Mouse (Mus musculus) embryonic facial prominence, embryonic 10.5 days (tissue): ENCODE results near the gene Ptger2. TPM values are rescaled to one million over a fixed set of nuclear protein-coding genes. Genes with fewer than 3 reads are reported as not detected.
"Not testable (repeated sequence)": the region's sequence is repeated elsewhere in the genome, so short reads cannot be mapped to it uniquely, and the experiment has no call there.

Experiments used
- DNase-seq: peaks from one replicate; pipeline ENCODE4 v3.0.0-alpha.2; 2017; ENCODE audit warnings: low spot score
- H3K27ac ChIP-seq: fragments of 300-500 bp; sonication (generic); replicated peaks from 2 replicates; pipeline ENCODE4 v1.5.1; 2016; ENCODE audit warnings: mild to moderate bottlenecking
- H3K27me3 ChIP-seq: fragments of 300-500 bp; sonication (generic); replicated peaks from 2 replicates; pipeline ENCODE4 v1.6.1; 2016; ENCODE audit warnings: low read depth, mild to moderate bottlenecking; ENCODE audit not compliant: poor library complexity, severe bottlenecking
- H3K36me3 ChIP-seq: fragments of 300-500 bp; sonication (generic); replicated peaks from 2 replicates; pipeline ENCODE4 v1.6.1; 2016; ENCODE audit warnings: mild to moderate bottlenecking, moderate library complexity
- H3K4me1 ChIP-seq: fragments of 300-500 bp; sonication (generic); 2 replicates; pipeline ENCODE4 v1.6.1; 2016
- H3K4me3 ChIP-seq: fragments of 300-500 bp; sonication (generic); 2 replicates; pipeline ENCODE4 v1.5.1; 2016; ENCODE audit warnings: mild to moderate bottlenecking, moderate library complexity
- H3K9me3 ChIP-seq: fragments of 300-500 bp; sonication (generic); 2 replicates; pipeline ENCODE4 v1.6.1; 2016; ENCODE audit warnings: mild to moderate bottlenecking
- WGBS: fragments of 180-500 bp; shearing (Covaris S2); methylation state at CpG from one replicate; pipeline ENCODE4 v1.1.7; 2016; 5-methylcytosine and 5-hydroxymethylcytosine counted together
- polyA plus RNA-seq: library from polyadenylated mRNA; unstranded; fragments of >200 nt; fragmentation: Nextera tagmentation; extraction: Ambion mirVana; gene quantifications from 2 replicates; pipeline ENCODE4 v1.2.1, GENCODE M21; 2016

Ptger2 gene
- 0.04 and 0.08 TPM in 2 replicates for polyA plus RNA-seq

- WGBS, result 63% methylated on average over 6 of the region's 6 CpGs
These were observed at the start of gene Ptger2 for GRCm38 (mm10) chr14:44987674-44988355. TSS of gene Ptger2 (plus strand) at chr14:44988195.

GRCm38 (mm10) chr14:44960746-44961145 lies 27.2 kb upstream of the Ptger2 start:
- no peak overlapping the region for H3K27ac ChIP-seq
- H3K4me1 ChIP-seq, result no peaks in the 10 kb centered on the region
- H3K9me3 ChIP-seq, result no peaks in the 10 kb centered on the region
- H3K36me3 ChIP-seq, result no peaks in the 10 kb centered on the region
- H3K27me3 ChIP-seq, result no peaks in the 10 kb centered on the region
- no peak overlapping the region for H3K4me3 ChIP-seq
- 85% methylated on average over 1 of the region's 1 CpGs for WGBS
- no peak for DNase-seq

More at GRCm38 (mm10) chr14:44987674-44988355, at the start of gene Ptger2:
- DNase-seq, H3K9me3 ChIP-seq, H3K36me3 ChIP-seq, H3K27ac ChIP-seq: not testable (repeated sequence)
- Histone ChIP-seq H3K27me3 (peaks cover 39% of the 10 kb centered on the region), H3K4me3 (peak within 1 kb of the TSS; percentile 61), H3K4me1 (peaks cover 16% of the 10 kb centered on the region)

GRCm38 (mm10) chr14:44977278-44977677 lies 10.7 kb upstream of the Ptger2 start:
- WGBS, result 5% methylated on average over 4 of the region's 4 CpGs
- H3K4me3 ChIP-seq, H3K9me3 ChIP-seq, H3K27me3 ChIP-seq, H3K4me1 ChIP-seq, H3K36me3 ChIP-seq, H3K27ac ChIP-seq: not testable (repeated sequence)
- peak; percentile 58 for DNase-seq

GRCm38 (mm10) chr14:44979887-44980286 lies 8.1 kb upstream of the Ptger2 start:
- no peak for DNase-seq
- no peaks in the 10 kb centered on the region for H3K9me3 ChIP-seq
- no peaks in the 10 kb centered on the region for H3K36me3 ChIP-seq
- no peaks in the 10 kb centered on the region for H3K27me3 ChIP-seq
- 37% methylated on average over 3 of the region's 3 CpGs for WGBS
- no peak overlapping the region for H3K4me3 ChIP-seq
- no peak overlapping the region for H3K27ac ChIP-seq
- no peaks in the 10 kb centered on the region for H3K4me1 ChIP-seq

GRCm38 (mm10) chr14:44981490-44981889 lies 6.5 kb upstream of the Ptger2 start:
- no peak overlapping the region for H3K4me3 ChIP-seq
- no peaks in the 10 kb centered on the region; the same call in 1 of the 2 replicates for H3K27me3 ChIP-seq
- H3K9me3 ChIP-seq, result no peaks in the 10 kb centered on the region
- peak; percentile 17 for DNase-seq
- no peak overlapping the region for H3K27ac ChIP-seq
- no peaks in the 10 kb centered on the region for H3K4me1 ChIP-seq
- H3K36me3 ChIP-seq, result no peaks in the 10 kb centered on the region
- WGBS, result 14% methylated on average over 4 of the region's 4 CpGs

- H3K27me3 ChIP-seq, result peaks cover 14% of the 10 kb centered on the region
- no peaks in the 10 kb centered on the region for H3K9me3 ChIP-seq
- DNase-seq, result no peak
- no peak overlapping the region for H3K4me3 ChIP-seq
- peaks cover 9% of the 10 kb centered on the region for H3K4me1 ChIP-seq
- no peaks in the 10 kb centered on the region for H3K36me3 ChIP-seq
- no peak overlapping the region for H3K27ac ChIP-seq
- WGBS, result 28% methylated on average over 9 of the region's 9 CpGs
These were observed 3.9 kb upstream of the Ptger2 start for GRCm38 (mm10) chr14:44984106-44984505.

- peaks cover 16% of the 10 kb centered on the region for H3K4me1 ChIP-seq
- H3K36me3 ChIP-seq, result no peaks in the 10 kb centered on the region
- no peak overlapping the region for H3K4me3 ChIP-seq
- H3K27me3 ChIP-seq, result peaks cover 32% of the 10 kb centered on the region
- no peak overlapping the region for H3K27ac ChIP-seq
- DNase-seq, result no peak
- H3K9me3 ChIP-seq, result no peaks in the 10 kb centered on the region
These were observed 1.7 kb upstream of the Ptger2 start for GRCm38 (mm10) chr14:44986248-44986647.

GRCm38 (mm10) chr14:44988456-44989016 lies 541 bp downstream of the Ptger2 start:
- peaks cover 39% of the 10 kb centered on the region for H3K27me3 ChIP-seq
- WGBS, result 3% methylated on average over 14 of the region's 14 CpGs
- H3K27ac ChIP-seq, result no peak overlapping the region
- DNase-seq, result no peak
- no peaks in the 10 kb centered on the region for H3K9me3 ChIP-seq
- peaks cover 16% of the 10 kb centered on the region for H3K4me1 ChIP-seq
- no peaks in the 10 kb centered on the region for H3K36me3 ChIP-seq
- peak overlapping the region; percentile 61 for H3K4me3 ChIP-seq

- Histone ChIP-seq H3K27me3 (peaks cover 39% of the 10 kb centered on the region), H3K9me3 (no peaks in the 10 kb centered on the region), H3K4me3 (peak overlapping the region; percentile 61), H3K27ac (no peak overlapping the region), H3K4me1 (peaks cover 16% of the 10 kb centered on the region), H3K36me3 (no peaks in the 10 kb centered on the region)
- WGBS, result 2% methylated on average over 45 of the region's 45 CpGs
- peak; percentile 47 for DNase-seq
These were observed 1.2 kb downstream of the Ptger2 start for GRCm38 (mm10) chr14:44989017-44989721.

- no peak for DNase-seq
- Histone ChIP-seq H3K27me3 (peaks cover 39% of the 10 kb centered on the region), H3K36me3 (no peaks in the 10 kb centered on the region), H3K27ac (no peak overlapping the region), H3K4me1 (peaks cover 16% of the 10 kb centered on the region), H3K4me3 (peak overlapping the region; percentile 61), H3K9me3 (no peaks in the 10 kb centered on the region)
- WGBS, result 31% methylated on average over 4 of the region's 4 CpGs
These were observed 1.8 kb downstream of the Ptger2 start for GRCm38 (mm10) chr14:44989751-44990150.

- Histone ChIP-seq H3K27me3 (peaks cover 23% of the 10 kb centered on the region), H3K4me3 (no peak overlapping the region), H3K36me3 (no peaks in the 10 kb centered on the region), H3K4me1 (peaks cover 4% of the 10 kb centered on the region), H3K27ac (no peak overlapping the region), H3K9me3 (no peaks in the 10 kb centered on the region)
- DNase-seq, result no peak
These were observed 6.3 kb downstream of the Ptger2 start for GRCm38 (mm10) chr14:44994337-44994736.

- H3K27me3 ChIP-seq, result no peaks in the 10 kb centered on the region
- H3K36me3 ChIP-seq, result no peaks in the 10 kb centered on the region
- H3K4me1 ChIP-seq, result no peaks in the 10 kb centered on the region
- no peak overlapping the region for H3K4me3 ChIP-seq
- DNase-seq, result no peak
- H3K9me3 ChIP-seq, result no peaks in the 10 kb centered on the region
- WGBS, result 85% methylated on average over 3 of the region's 3 CpGs
- no peak overlapping the region for H3K27ac ChIP-seq
These were observed 12.2 kb downstream of the Ptger2 start for GRCm38 (mm10) chr14:45000086-45000769.
